Mouse (Mus musculus) limb, embryonic 14.5 days (tissue): Measurements from ENCODE around the gene Sox1. TPM values are rescaled to one million over a fixed set of nuclear protein-coding genes. Genes with fewer than 3 reads are reported as not detected.

Experiments
- ATAC-seq: fragments of 200-750 bp; cut with Nextera tagmentation; 2 replicates; pipeline ENCODE4 v1.8.0; 2017; ENCODE audit warnings: low read depth, moderate number of reproducible peaks, moderate TSS enrichment; ENCODE audit not compliant: low FRiP score
- DNase-seq: peaks from one replicate; pipeline ENCODE4 v3.0.0-alpha.2; 2015; ENCODE audit warnings: low spot score
- H3K27ac ChIP-seq: fragments of 300-500 bp; sonication (generic); replicated peaks from 2 replicates; pipeline ENCODE4 v1.5.1; 2014; ENCODE audit warnings: low read depth, mild to moderate bottlenecking, low read length, moderate library complexity, mixed read lengths
- H3K27me3 ChIP-seq: fragments of 300-500 bp; sonication (generic); 2 replicates; pipeline ENCODE4 v1.6.1; 2014; ENCODE audit warnings: low read length, mixed read lengths; ENCODE audit not compliant: control insufficient read depth, insufficient read depth
- H3K36me3 ChIP-seq: fragments of 300-500 bp; sonication (generic); 2 replicates; pipeline ENCODE4 v1.6.1; 2014; ENCODE audit warnings: mild to moderate bottlenecking, low read length, moderate library complexity, mixed read lengths; ENCODE audit not compliant: control insufficient read depth, insufficient read depth
- H3K4me1 ChIP-seq: fragments of 300-500 bp; sonication (generic); 2 replicates; pipeline ENCODE4 v1.6.1; 2014; ENCODE audit warnings: antibody characterized with exemption, low read length, mixed read lengths; ENCODE audit not compliant: control insufficient read depth, insufficient read depth
- H3K4me2 ChIP-seq: fragments of 300-500 bp; sonication (generic); replicated peaks from 2 replicates; pipeline ENCODE4 v1.6.1; 2014; ENCODE audit warnings: low read depth, mild to moderate bottlenecking, low read length, moderate library complexity; ENCODE audit not compliant: severe bottlenecking
- H3K4me3 ChIP-seq: fragments of 300-500 bp; sonication (generic); replicated peaks from 2 replicates; pipeline ENCODE4 v1.5.1; 2014; ENCODE audit warnings: low read length
- H3K9ac ChIP-seq: fragments of 300-500 bp; sonication (generic); 2 replicates; pipeline ENCODE4 v1.6.1; 2014; ENCODE audit warnings: mild to moderate bottlenecking, low read depth, low read length, moderate library complexity; ENCODE audit not compliant: severe bottlenecking
- H3K9me3 ChIP-seq: fragments of 300-500 bp; sonication (generic); 2 replicates; pipeline ENCODE4 v1.6.1; 2016; ENCODE audit warnings: low read length; ENCODE audit not compliant: control insufficient read depth
- POLR2A ChIP-seq: fragments of 200-500 bp; IDR thresholded peaks from 2 replicates; pipeline ENCODE4 v1.8.0; 2012; ENCODE audit warnings: inconsistent platforms, mild to moderate bottlenecking, moderate library complexity, borderline replicate concordance; ENCODE audit not compliant: insufficient read depth, insufficient read length; ENCODE audit errors: extremely low read depth
- WGBS: fragments of 180-500 bp; shearing (Covaris S2); extraction: QIAGEN DNeasy Blood & Tissue Kit; methylation state at CpG from one replicate; pipeline ENCODE4 v1.1.7; 2014; 5-methylcytosine and 5-hydroxymethylcytosine counted together
- polyA plus RNA-seq, 2 experiments: library from polyadenylated mRNA; depleted of rRNA in 1 of 2; stranded (reverse) in 1 of 2; unstranded in 1 of 2; fragments of >200 nt; fragmentation: Nextera tagmentation in 1 of 2; extraction: Ambion mirVana in 1 of 2; gene quantifications; 2 replicates each; pipeline versions ENCODE4 v1.2.1 to v1.2.3; 2012 to 2014

Gene Sox1
- polyA plus RNA-seq, 2 experiments: 0.13 TPM; not detected in 1

DNA sequence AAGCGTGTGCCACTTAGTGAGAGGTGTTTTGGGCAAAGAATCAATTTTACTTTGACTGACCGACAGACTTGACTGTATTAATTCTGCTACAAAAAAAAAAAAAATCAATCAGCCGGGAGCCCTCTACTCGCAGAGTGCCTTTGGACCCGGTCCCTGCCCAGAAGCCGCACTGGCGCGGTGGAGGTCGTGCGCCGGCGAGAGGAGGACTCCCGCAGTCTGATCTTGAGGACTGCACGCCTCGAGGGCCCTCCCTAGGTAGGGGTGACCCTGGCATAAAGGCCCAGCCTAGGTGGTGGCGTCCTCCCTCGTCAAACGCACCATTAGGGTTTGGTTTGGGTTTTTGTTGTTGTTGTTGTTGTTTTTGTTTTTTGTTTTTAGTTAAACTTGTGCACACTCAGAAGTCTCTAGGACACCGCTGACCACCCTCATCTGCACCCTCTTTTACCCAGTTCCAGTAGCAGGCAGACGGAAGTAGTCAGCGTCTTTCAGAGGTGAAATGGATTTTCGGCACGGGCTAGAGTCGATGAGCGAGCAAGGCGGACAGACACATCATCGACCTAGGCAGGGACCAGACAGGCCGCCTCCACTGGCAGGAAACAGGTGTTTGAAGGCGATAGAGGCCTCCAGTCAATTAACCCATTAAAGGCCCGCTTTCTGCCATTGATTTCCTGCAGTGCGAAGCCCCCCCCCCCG, 8.4 kb upstream of the Sox1 start:
- TF ChIP-seq POLR2A: no peak
- H3K4me3 ChIP-seq: no peak overlapping the region
- H3K4me2 ChIP-seq: no peak overlapping the region
- WGBS: 1% methylated on average over 32 of the region's 32 CpGs
- H3K27me3 ChIP-seq: peaks cover 100% of the 10 kb centered on the region
- H3K9me3 ChIP-seq: no peaks in the 10 kb centered on the region
- H3K27ac ChIP-seq: no peak overlapping the region
- H3K9ac ChIP-seq: no peak overlapping the region
- H3K4me1 ChIP-seq: peaks cover 8% of the 10 kb centered on the region; the same call in 1 of the 2 replicates
- ATAC-seq (no peak), DNase-seq (no peak)
- H3K36me3 ChIP-seq: no peaks in the 10 kb centered on the region

GRCm38 (mm10) chr8:12387223-12387860, 7.8 kb upstream of the Sox1 start:
- no peak for TF ChIP-seq POLR2A
- Histone ChIP-seq H3K4me2 (no peak overlapping the region), H3K9ac (no peak overlapping the region), H3K27ac (no peak overlapping the region), H3K4me1 (peaks cover 8% of the 10 kb centered on the region; the same call in 1 of the 2 replicates), H3K27me3 (peaks cover 100% of the 10 kb centered on the region), H3K9me3 (no peaks in the 10 kb centered on the region), H3K36me3 (no peaks in the 10 kb centered on the region), H3K4me3 (no peak overlapping the region)
- ATAC-seq (no peak), DNase-seq (no peak)
- 1% methylated on average over 13 of the region's 13 CpGs for WGBS

DNA sequence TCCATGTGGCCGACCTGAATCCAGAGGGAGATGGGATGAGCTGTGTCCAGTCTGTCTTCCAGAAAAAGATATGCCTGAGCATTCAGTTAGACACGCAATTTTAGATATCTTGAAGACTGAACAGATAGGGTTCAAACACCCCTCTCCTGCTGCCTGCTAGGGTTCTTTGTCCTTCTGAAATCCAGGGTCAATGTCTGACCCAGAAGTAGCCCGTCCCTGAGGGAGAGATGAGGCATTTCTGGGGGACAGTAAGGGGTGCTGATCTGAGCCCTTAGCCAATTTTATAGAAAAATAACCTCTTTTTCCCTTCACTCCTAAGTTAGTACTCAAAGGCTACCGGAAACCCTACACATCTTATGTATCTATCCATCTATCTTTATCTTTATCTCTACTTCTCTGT, 7.2 kb upstream of the Sox1 start:
- Histone ChIP-seq H3K9ac (no peak overlapping the region), H3K4me2 (no peak overlapping the region), H3K4me1 (peaks cover 8% of the 10 kb centered on the region; the same call in 1 of the 2 replicates), H3K27me3 (peaks cover 100% of the 10 kb centered on the region), H3K36me3 (no peaks in the 10 kb centered on the region), H3K9me3 (no peaks in the 10 kb centered on the region), H3K27ac (no peak overlapping the region), H3K4me3 (no peak overlapping the region)
- no peak for TF ChIP-seq POLR2A
- ATAC-seq (no peak), DNase-seq (no peak)
- WGBS: 3% methylated on average over 4 of the region's 4 CpGs

DNA sequence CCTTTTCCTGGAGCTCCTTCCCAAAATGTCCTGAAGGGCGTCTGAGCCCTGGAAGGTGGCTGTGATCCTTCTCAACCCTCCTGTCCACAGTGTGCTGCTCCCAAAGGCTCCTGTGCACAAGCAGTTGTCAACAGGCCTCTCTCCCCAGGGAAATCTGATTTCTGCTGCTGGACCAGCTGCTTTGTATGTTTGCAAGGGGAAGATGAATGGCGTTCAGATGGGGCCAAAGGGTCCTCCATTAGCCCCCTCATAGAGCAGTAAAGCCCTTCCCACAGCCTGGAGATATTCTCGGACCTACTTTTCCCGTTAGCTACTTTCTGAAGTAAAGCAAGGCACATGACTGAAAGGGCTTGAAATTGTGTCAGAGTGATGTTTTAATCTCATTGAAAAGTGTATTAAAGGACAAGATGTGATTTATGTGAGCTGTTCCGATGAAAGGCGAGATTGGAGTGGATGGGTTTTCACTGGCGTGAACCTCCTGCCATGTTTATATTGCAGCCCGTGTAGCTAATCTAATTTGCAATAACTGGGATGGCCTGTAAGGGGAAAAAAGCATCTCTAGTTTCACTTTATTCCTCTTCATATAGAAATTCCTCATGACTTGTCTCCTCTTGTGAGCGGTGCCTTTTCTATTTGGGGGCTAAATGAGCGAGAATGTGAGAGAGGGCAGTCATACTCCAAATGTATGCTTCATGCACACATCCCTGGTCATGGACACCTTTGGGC, 6.5 kb upstream of the Sox1 start:
- Histone ChIP-seq H3K27me3 (peaks cover 100% of the 10 kb centered on the region), H3K9me3 (no peaks in the 10 kb centered on the region)
- no peak for ATAC-seq

GRCm38 (mm10) chr8:12389116-12389471, 6.0 kb upstream of the Sox1 start:
- Histone ChIP-seq H3K4me3 (no peak overlapping the region), H3K9ac (no peak overlapping the region), H3K27me3 (peaks cover 100% of the 10 kb centered on the region), H3K4me2 (no peak overlapping the region), H3K27ac (no peak overlapping the region), H3K4me1 (peaks cover 8% of the 10 kb centered on the region; the same call in 1 of the 2 replicates), H3K9me3 (no peaks in the 10 kb centered on the region), H3K36me3 (no peaks in the 10 kb centered on the region)
- ATAC-seq: no peak
- no peak for TF ChIP-seq POLR2A
- WGBS: under 1% methylated on average over 5 of the region's 5 CpGs
- no peak for DNase-seq

More for the DNA sequence above, 6.5 kb upstream of the Sox1 start:
- Histone ChIP-seq H3K9ac (no peak overlapping the region), H3K4me3 (no peak overlapping the region), H3K4me2 (no peak overlapping the region), H3K27ac (no peak overlapping the region), H3K4me1 (peaks cover 8% of the 10 kb centered on the region; the same call in 1 of the 2 replicates), H3K36me3 (no peaks in the 10 kb centered on the region)
- WGBS: 4% methylated on average over 10 of the region's 10 CpGs
- DNase-seq: no peak
- no peak for TF ChIP-seq POLR2A
